Mouse (Mus musculus) brain, embryonic 14.5 days (tissue): ENCODE measurements around the gene Pdcd5. TPM values are rescaled to one million over a fixed set of nuclear protein-coding genes. Genes with fewer than 3 reads are reported as not detected.

Experiments used
- DNase-seq: peaks from one replicate; pipeline ENCODE4 v3.0.0-alpha.2; 2011; ENCODE audit warnings: low read depth
- CTCF ChIP-seq: fragments of 200-500 bp; IDR thresholded peaks from 2 replicates; pipeline ENCODE4 v1.5.1; 2012; ENCODE audit warnings: inconsistent platforms, mild to moderate bottlenecking, moderate library complexity, borderline replicate concordance; ENCODE audit not compliant: insufficient read depth, insufficient read length; ENCODE audit errors: extremely low read depth
- POLR2A ChIP-seq: fragments of 200-500 bp; IDR thresholded peaks from 2 replicates; pipeline ENCODE4 v1.6.1; 2012; ENCODE audit warnings: mild to moderate bottlenecking, inconsistent platforms, borderline replicate concordance; ENCODE audit not compliant: poor library complexity, insufficient read depth, insufficient read length, severe bottlenecking; ENCODE audit errors: extremely low read depth
- polyA plus RNA-seq: library from polyadenylated mRNA; depleted of rRNA; stranded (reverse); fragments of >200 nt; gene quantifications from 2 replicates; pipeline ENCODE4 v1.2.3, GENCODE M21; 2012

The Pdcd5 gene
- polyA plus RNA-seq, 1 experiment = 144 TPM

DNA sequence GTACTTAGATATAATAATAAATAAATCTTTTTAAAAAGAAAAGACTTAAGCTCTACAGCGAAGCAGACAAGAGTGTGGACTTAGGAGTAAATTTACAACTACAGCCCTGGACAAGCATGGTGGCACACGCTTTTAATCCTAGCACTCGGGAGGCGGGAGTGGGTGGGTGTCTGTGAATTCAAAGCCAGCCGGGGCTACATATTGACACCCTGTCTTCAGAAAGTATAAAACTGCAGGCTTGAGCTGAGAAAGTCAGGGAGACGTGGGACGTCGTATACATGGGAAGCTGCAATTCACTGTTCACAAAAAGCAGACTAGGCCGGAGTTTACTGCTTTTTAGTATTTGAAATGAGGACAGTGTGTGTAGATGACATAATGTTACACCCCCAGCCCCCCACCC, 10.4 kb downstream of the Pdcd5 start:
- no peak for DNase-seq
- TF ChIP-seq CTCF = no peak
- TF ChIP-seq POLR2A = no peak

DNA sequence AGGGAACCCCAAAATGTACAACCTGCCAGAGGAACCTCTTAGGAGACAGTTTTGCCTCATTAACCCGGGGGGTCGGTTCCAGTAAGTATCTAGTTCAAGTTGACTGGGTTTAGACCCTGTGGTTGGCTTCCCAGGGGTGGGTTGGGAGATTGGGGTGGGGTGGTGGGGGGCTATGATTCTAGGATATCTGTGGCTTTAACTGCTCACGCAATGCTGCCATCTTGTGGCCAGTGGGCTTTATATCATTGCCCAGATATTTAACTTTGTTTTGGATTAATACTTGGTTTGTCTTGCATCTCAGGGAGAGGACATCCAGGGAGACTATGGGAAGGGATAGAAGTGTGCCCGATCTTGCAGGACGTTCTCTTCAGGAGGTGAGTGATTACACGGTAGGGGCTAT, 11.1 kb downstream of the Pdcd5 start:
- TF ChIP-seq CTCF (peak; percentile 72), POLR2A (no peak)
- peak; percentile 46 for DNase-seq

DNA sequence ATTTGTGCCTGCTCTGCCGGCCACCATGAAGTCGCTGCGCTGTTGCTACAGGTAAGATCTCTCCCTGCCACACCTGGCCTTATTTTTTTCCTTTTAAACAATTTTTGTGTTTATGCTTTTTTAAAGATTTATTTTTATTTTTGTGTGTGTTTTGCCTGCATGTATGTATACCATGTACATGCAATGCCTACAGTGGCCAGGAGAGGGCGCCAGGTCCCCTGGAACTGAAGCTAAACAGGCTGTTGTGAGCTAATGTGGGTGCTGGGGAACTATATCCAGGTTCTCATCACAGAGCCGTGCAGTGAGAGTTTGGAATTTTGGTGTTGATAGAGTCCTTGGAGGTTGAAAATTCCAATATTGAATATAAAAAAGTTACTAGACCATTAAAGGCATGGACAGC, 18.8 kb downstream of the Pdcd5 start:
- DNase-seq = no peak
- TF ChIP-seq CTCF (peak; percentile 64; the same call in 1 of the 2 replicates), POLR2A (no peak)

DNA sequence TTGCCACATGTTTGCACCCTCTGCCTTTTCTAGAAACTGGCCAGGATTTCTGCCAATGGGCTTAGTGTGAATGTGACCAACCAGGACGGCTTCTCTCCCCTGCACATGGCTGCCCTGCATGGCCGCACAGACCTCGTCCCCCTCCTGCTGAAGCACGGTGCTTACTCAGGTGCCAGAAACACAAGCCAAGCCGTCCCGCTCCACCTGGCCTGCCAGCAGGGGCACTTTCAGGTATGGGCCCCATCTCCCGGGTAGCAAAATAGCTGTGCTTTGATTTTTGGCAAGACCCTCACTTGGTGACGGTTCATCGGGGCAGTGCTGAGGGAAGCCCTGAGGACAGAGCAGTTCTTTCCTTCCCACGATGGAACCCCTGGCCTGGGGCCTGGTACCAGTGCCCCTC, 19.9 kb downstream of the Pdcd5 start:
- DNase-seq = no peak
- TF ChIP-seq POLR2A = no peak
- TF ChIP-seq CTCF = no peak

DNA sequence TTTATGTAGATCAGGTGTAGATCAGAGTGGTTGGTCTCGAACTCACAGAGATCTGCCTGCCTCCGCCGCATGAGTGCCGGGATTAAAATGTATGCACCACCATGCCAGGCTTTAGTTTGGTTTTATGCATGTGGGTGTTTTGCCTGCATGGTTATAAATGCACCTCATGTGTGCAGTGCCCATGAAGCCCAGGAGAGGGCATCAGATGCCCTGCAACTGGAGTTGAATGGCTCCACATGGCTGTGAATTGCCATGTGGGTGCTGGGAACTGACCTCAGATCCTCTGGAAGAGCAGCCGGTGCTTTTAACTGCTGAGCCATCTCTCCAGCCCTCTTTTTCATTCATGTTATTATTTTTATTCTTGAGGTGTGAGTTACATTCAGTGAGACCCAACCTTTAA, 21.3 kb downstream of the Pdcd5 start:
- no peak for DNase-seq
- TF ChIP-seq POLR2A = no peak
- TF ChIP-seq CTCF = no peak; the same call in 1 of the 2 replicates

DNA sequence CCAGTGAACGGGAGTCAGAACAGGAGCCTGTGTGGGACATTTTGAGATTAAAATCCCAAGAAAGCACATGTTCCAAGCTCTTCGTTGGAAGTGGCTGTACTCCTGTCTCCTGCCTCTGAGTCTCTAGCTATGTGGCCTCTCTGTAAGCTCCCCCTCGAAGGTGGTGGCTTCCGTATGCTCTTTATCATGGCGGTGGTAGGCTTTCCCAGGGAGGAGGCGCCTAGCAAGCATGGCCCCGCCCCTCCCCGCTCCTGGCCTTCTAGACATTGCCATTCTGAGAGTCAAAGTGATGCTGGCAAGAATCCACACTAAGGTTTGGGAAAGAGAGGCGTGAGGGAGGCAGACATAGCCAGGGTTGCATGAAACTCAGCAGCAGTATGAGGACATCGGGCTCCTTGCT, 24.7 kb downstream of the Pdcd5 start:
- TF ChIP-seq CTCF (no peak), POLR2A (no peak)
- no peak for DNase-seq

DNA sequence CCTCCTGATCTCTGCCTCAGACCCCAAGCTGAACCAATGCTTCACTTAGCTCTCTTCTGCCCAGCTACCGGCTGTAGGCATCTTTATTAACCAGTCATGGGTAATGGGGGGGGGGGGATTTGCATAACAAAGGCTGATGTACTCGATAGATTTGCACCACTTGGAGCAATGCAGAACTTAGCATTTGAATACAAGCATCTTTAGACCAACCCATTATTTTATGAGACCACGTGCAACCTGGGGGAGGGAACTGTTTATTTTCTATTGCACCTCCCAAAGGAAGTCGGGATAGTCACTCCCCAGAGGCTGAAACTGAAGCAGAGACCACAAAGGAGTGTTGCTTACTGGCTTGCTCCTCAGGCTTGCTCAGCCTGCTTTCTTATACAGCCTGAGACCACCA, 29.8 kb downstream of the Pdcd5 start:
- TF ChIP-seq CTCF (no peak), POLR2A (no peak)
- peak; percentile 41 for DNase-seq

DNA sequence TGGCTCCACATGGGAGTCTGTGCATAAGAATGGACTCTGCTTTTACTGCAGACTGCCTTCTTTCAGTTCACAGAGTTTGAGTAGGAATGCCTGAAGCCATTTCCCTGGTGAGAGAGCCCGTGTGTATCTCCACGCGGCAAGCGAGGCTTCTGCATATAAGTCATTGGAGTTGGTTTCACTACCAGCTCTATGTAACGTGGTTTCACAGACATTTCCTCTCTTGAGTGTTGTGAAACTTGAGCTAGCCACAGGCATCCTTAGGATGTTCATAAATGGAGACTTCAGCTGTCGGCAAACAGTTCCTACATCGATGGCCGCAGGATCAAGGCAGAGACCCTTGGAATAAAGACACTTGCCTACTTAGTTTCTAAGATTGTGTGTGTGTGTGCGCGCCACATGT, 38.1 kb downstream of the Pdcd5 start:
- no peak for DNase-seq
- TF ChIP-seq CTCF (no peak), POLR2A (no peak)

DNA sequence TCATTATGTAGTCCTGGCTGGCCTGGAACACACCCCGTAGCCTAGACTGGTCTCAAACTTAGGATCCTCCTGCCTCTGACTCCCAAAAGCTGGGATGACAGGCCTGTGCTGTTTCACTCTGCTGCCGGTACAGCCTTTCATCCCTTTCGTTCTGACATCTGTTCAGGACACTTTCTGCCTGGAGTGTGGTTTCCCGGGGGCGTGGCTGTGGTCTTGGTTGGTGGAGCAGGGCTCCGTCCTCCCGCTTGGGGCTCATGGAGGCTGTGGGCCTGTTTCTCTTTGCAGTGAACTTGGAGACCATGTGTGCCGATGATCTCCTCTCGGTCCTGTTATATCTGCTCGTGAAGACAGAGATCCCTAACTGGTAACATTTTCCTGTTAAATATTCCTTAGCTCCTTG, 40.5 kb downstream of the Pdcd5 start:
- DNase-seq = no peak
- no peak for TF ChIP-seq CTCF
- no peak for TF ChIP-seq POLR2A

DNA sequence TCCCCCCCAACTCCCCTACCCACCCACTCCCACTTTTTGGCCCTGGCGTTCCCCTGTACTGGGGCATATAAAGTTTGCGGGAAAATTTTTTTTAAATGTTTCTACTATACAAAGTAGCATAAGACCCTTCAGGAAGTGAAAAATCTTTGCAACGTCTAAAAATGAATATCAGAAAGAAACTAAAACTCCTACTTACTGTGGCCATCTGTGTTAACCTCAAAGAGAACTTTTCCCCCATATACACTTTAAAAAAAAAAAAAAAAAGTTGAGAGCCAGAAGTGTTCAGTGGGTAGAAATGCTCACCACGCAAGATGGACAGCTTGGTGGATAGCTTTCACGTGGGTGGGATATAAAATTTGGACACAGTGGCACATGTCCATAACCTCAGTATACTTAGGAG, 44.6 kb downstream of the Pdcd5 start:
- no peak for DNase-seq
- TF ChIP-seq POLR2A (no peak), CTCF (no peak)

DNA sequence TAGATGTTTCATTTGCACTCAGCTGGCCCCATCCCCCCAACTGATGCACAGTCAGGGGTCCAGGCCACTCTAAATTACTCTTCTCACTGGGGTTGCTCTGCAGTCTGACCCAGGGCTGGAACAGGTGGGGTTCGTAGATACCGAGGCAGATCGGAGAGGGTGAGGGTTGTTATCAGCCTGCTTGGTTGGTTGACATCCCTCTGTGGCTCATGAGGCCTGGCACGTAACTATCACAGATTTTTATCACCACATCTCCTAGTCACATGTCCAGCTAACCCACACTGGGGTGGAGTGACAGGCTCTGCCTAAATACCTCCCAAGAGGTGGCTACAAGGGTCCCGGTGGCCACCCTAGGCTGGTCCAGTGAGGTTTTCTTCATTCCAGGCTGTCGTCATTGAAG, 46.2 kb downstream of the Pdcd5 start:
- DNase-seq = no peak
- TF ChIP-seq POLR2A = no peak
- TF ChIP-seq CTCF = no peak

DNA sequence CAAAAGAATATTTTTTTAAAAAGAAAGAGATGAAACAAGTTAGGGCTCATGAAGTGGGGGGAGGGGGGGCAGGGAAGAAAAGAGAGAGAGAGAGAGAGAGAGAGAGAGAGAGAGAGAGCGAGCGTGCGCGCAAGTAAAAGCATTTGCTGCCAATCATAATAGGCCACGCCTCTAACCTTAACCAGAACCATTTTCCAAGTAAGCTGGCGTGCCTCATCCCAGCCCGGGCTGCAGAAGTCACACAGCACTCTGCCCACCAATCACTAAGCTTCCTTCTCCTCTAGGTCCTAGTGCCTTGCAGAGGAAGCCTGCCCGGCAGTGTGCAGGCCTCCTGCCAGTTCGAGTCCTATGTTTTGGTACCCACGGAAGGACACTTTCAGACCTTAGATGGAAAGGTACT, 47.3 kb downstream of the Pdcd5 start:
- no peak for DNase-seq
- TF ChIP-seq POLR2A (no peak), CTCF (no peak)

DNA sequence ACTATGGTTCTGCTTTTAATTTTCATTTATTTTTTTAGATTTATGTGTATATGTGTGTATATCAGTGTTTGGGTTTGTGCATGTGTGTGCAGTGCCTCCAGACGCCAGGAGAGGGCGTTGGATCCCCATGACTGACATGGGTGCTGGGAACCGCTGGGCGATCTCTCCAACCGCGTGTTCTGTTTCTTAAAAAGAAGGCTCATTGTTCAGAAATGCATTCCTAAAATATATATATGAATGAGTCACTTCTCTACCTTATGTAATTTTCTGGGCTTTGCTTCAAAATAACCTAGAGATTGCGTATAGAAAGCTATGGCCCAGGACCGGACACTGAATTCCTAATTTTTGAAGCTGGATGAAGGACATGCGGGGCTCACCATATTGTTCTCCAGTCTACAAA, 47.8 kb downstream of the Pdcd5 start:
- TF ChIP-seq POLR2A = no peak
- TF ChIP-seq CTCF = peak; percentile 22; the same call in 1 of the 2 replicates
- no peak for DNase-seq
